Mouse (Mus musculus): Measurements from ENCODE around the gene Lrguk. TPM values are rescaled to one million over a fixed set of nuclear protein-coding genes. Genes with fewer than 3 reads are reported as not detected.

Gene Lrguk
- polyA plus RNA-seq, 1 experiment from 2014 or later: 0.23 TPM

DNA sequence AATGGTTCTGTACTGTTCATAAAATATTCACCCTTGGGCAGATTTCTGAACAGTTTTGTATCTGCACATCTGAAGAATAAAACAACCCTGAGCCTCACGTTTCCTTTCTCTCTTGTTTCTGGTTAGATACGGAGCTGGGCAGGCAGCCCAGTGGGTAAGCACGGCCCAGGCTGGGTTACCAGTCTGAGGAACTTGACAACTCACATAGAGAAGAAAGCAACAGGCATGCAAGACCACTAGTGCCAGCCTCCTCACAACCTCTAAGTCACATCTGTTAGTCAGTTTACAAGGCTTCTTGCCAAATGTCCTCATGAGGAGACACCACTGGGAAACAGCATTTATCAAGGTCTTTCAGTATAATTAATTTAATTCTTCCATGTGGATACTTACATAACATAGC is 139.6 kb downstream of the Lrguk start:
- Histone ChIP-seq H3K4me3 (ENCODE audit: inconsistent target) (no peak overlapping the region), H3K36me3 (ENCODE audit: inconsistent target) (peaks cover 61% of the 10 kb centered on the region), H3K79me2 (ENCODE audit: inconsistent target) (peaks cover 28% of the 10 kb centered on the region), H3K27ac (no peak overlapping the region)
- WGBS (ENCODE audit: missing documents): 43% methylated on average over 3 of the region's 3 CpGs

DNA sequence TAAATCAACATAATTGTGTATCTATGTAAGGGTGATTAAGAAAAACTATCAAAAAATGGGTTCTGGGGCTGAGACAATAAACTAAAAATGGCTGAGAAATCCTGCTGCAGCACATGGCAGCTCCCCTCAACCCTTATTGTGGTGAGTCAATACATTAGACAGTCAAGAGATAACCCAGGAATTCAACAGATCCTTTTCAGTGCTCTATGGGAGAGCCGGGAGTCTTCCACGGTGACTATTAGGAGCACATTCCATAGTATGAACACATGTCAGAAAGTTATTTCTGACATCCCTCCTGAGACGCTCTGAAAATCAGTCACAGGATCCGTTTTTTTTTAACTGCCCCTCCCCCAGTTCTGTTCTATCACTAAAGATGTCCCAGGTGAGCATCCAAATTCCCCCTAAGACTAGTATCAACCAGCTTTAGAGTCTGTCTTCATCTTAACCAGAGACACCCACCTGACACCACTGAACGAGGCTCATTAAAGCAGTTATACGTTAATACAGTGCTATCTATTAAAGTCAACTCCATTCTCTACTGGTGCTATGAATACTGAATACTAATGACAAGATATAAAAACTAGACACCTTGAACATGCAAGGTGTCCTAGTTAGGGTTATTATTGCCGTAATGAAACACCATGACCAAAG is 141.7 kb downstream of the Lrguk start:
- H3K27ac ChIP-seq: no peak overlapping the region
- H3K79me2 ChIP-seq (ENCODE audit: inconsistent target): peaks cover 50% of the 10 kb centered on the region
- WGBS (ENCODE audit: missing documents): 95% methylated on average over 7 of the region's 7 CpGs
- peaks cover 46% of the 10 kb centered on the region for H3K36me3 ChIP-seq (ENCODE audit: inconsistent target)
- no peak overlapping the region for H3K4me3 ChIP-seq (ENCODE audit: inconsistent target)

DNA sequence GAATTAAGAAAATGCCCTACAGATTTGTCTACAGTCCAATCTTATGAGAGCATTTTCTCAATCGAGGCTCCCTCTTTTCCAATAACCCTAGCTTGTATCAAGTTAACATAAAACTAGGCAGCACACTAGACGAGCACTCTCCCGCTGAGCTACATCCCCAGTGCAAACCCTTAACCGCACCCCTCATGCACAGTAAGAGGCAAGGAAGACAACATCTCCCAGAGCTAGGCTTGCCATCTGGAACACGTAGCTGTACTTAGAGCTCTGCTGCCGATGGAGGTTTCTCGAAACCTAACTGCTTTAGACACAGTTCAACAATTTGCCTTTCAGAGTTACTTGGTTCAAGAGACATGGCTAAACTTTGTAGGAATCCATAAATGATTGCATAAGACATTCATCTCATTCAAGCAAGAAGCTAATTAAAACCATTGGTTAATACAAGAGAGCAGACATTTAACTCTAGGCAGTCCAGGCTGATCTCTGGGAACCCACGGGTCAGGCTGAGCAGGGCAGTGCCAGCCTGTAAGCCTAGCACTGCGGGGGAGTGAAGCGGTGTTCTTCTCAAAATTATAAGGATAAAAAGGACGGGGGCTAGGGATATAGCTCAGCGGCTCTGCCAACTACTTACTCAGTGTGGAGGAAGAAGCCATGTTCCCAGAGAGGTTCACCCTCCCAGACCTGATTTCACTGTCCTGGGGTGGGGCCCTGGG is 142.7 kb downstream of the Lrguk start:
- no peak overlapping the region for H3K4me3 ChIP-seq (ENCODE audit: inconsistent target)
- H3K27ac ChIP-seq: no peak overlapping the region
- H3K36me3 ChIP-seq (ENCODE audit: inconsistent target): peaks cover 36% of the 10 kb centered on the region
- WGBS (ENCODE audit: missing documents): 94% methylated on average over 12 of the region's 12 CpGs
- peaks cover 56% of the 10 kb centered on the region for H3K79me2 ChIP-seq (ENCODE audit: inconsistent target)

DNA sequence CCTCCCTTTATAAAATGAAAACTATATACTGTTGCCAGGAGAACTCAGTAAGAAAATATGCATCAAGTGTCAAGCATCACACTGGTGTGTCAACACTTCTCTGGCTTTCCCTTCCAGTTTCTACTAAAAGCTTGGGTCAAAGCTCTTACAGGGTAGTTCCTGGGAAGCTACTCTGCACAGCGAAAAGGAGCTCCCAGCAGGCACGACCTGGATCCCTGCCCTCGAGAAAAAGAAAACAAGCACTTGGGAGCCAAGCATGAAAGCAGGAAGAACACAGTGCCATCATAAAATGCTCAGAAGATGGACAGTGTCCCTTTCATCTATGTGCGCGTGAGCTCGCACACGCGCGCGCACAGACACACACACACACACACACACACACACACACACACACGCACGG is 144.0 kb downstream of the Lrguk start:
- 93% methylated on average over 10 of the region's 12 CpGs for WGBS (ENCODE audit: missing documents)
- Histone ChIP-seq H3K36me3 (ENCODE audit: inconsistent target) (peaks cover 24% of the 10 kb centered on the region; the same call in 1 of the 2 replicates), H3K27ac (no peak overlapping the region), H3K79me2 (ENCODE audit: inconsistent target) (peaks cover 56% of the 10 kb centered on the region), H3K4me3 (ENCODE audit: inconsistent target) (no peak overlapping the region)

DNA sequence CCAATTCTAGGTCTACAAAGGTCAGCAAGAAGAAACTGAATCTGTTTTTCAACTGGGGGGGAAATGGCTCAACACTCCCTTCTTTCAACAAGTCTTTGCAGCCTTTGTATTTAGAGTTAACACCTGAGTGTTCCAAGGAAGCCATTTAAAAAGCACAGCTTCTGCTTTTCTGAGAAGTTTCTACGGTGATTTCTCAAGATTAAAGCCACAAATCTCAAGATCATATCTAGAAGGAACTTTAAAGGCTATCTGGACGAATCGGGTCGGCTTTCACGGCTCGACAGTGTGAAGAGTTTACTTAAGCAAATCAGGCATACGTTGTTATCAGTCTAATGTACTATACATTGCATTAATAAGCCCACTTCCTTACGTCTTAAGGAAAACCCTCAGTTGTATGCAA is 145.5 kb downstream of the Lrguk start:
- Histone ChIP-seq H3K4me3 (ENCODE audit: inconsistent target) (no peak overlapping the region), H3K36me3 (ENCODE audit: inconsistent target) (peaks cover 9% of the 10 kb centered on the region; the same call in 1 of the 2 replicates), H3K27ac (no peak overlapping the region), H3K79me2 (ENCODE audit: inconsistent target) (peaks cover 56% of the 10 kb centered on the region)
- WGBS (ENCODE audit: missing documents): 19% methylated on average over 8 of the region's 8 CpGs

DNA sequence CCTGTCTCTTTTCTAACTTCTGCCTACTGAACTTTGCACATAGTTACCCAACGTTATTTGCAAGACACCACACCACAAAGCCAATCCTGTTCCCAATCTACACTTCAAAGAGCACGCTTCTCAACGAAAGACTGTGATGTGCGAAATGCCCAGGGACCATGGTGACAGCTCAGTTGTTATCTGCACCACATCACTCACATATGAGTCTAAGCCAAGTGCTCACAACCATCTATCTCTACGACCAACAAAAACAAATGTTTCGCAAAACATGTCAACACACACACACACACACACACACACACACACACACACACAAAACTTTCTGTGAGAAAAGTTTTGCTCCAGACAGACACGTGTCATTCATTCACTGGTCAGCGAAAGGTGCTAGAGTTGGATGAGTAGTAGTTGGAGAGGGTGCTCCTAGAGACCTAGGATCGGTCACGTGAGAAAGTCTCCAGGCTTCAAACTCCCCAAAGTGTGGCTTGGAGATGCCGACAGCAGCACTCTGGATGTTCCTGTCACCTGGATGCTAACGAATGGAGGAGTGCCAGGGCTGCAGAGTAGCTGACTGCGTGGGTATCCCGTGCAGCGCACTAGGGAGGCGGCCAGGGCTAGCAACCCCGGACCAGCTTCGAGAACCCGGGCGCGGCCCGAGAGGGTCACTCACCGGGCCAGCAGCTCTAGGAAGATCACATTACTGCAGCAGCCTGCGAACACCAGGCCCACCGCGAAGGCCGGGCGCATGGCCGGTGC is 147.0 kb downstream of the Lrguk start:
- peaks cover 53% of the 10 kb centered on the region for H3K79me2 ChIP-seq (ENCODE audit: inconsistent target)
- H3K27ac ChIP-seq: peak overlapping the region; percentile 36; the same call in 1 of the 2 replicates
- under 1% methylated on average over 28 of the region's 29 CpGs for WGBS (ENCODE audit: missing documents)
- H3K36me3 ChIP-seq (ENCODE audit: inconsistent target): 0 out of 2 replicates have a peak, but pooled peaks cover 8% of the 10 kb centered on the region
- peak overlapping the region; percentile 78 for H3K4me3 ChIP-seq (ENCODE audit: inconsistent target)

DNA sequence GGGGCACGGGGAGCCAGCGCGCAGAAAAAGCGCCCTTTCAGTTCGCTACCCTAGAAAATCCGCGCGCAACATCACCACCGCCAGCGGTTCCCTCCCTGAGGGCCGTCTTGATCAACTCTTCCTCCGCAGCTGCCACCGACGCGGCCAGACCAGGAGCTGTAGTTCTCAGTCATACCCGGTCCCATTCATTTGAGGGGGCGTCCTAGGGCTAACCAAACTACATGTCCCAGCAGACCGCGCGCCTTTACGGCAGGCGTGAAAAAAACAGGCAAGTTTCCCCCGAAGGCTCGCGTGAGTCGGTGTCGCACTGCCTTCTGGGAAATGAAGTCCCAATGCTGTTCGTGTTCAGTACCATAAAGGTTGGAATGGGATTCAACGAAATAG is 147.6 kb downstream of the Lrguk start, which contains the start of gene Slc35b4:
Slc35b4 (minus strand) TSS at position 248 of the 384 bp plus-strand sequence.
- WGBS (ENCODE audit: missing documents): 0% methylated on average over 29 of the region's 29 CpGs
- 0 out of 2 replicates have a peak, but pooled peaks cover 6% of the 10 kb centered on the region for H3K36me3 ChIP-seq (ENCODE audit: inconsistent target)

DNA sequence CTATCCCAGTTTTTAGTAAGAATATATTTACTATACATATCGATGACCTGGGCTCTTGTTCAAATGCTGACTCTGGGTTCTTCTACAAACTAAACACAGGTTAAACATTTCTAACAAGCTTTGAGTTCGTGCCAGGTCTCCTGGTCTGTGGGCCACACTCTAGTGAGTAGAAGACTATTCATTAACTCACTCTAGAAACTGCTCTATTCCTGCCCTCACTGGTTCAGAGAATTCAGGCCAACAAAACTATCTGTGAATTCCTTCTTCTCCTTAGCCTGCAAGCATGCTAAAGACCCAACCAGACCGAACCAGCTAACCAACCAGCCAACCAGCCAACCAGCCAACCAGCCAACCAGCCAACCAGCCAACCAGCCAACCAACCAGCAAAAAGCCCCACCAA is 149.8 kb downstream of the Lrguk start:
- H3K36me3 ChIP-seq (ENCODE audit: inconsistent target): no peaks in the 10 kb centered on the region
- no peak overlapping the region for H3K27ac ChIP-seq
- peaks cover 25% of the 10 kb centered on the region for H3K79me2 ChIP-seq (ENCODE audit: inconsistent target)
- 90% methylated on average over 3 of the region's 3 CpGs for WGBS (ENCODE audit: missing documents)
- no peak overlapping the region for H3K4me3 ChIP-seq (ENCODE audit: inconsistent target)

More for the DNA sequence above, 147.6 kb downstream of the Lrguk start, which contains the start of gene Slc35b4:
- peak within 1 kb of the TSS; percentile 36; the same call in 1 of the 2 replicates for H3K27ac ChIP-seq
- H3K79me2 ChIP-seq (ENCODE audit: inconsistent target): peaks cover 47% of the 10 kb centered on the region
- H3K4me3 ChIP-seq (ENCODE audit: inconsistent target): peak within 1 kb of the TSS; percentile 78

DNA sequence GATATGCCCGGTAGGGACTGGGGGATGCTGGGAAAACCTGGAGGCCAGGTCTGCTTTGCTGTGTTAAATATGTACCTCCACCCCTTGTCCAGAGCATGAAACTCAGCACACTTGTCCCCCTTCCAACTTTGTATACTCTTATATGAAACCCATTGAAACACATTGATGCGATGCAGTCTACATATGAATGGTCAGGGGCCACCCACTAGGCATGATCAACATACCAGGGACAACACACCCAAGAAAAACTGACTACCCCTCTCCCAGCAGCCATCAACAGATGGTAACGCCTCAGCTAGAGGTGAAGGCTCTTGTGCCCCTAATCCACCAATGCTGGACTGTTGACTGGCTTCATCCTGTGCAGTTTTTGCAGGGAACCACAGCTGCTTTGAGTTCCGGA is 150.7 kb downstream of the Lrguk start:
- no peaks in the 10 kb centered on the region for H3K36me3 ChIP-seq (ENCODE audit: inconsistent target)
- H3K4me3 ChIP-seq (ENCODE audit: inconsistent target): no peak overlapping the region
- H3K79me2 ChIP-seq (ENCODE audit: inconsistent target): peaks cover 16% of the 10 kb centered on the region
- H3K27ac ChIP-seq: no peak overlapping the region
- WGBS (ENCODE audit: missing documents): 96% methylated on average over 4 of the region's 4 CpGs

DNA sequence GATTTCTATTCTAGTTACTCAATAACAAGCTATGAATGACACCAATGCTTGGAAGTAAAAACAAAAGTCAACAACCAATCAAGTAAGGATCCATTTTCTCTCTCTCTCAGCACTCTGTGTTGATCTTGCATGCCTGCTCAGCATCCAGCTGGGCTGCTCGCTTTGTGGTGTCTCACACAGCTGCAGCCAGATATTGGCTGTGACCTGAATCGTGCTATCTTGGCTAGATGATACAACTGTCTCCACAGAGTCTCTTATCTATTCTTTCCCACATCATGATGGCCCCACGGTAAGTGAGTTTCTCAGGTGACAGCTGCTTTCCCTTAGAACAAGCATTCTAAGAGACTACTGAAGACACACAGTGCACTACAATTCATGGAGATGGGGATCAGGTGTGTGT is 152.7 kb downstream of the Lrguk start:
- H3K27ac ChIP-seq: no peak overlapping the region
- no peaks in the 10 kb centered on the region for H3K36me3 ChIP-seq (ENCODE audit: inconsistent target)
- H3K79me2 ChIP-seq (ENCODE audit: inconsistent target): no peaks in the 10 kb centered on the region
- H3K4me3 ChIP-seq (ENCODE audit: inconsistent target): no peak overlapping the region
- 92% methylated on average over 3 of the region's 3 CpGs for WGBS (ENCODE audit: missing documents)

DNA sequence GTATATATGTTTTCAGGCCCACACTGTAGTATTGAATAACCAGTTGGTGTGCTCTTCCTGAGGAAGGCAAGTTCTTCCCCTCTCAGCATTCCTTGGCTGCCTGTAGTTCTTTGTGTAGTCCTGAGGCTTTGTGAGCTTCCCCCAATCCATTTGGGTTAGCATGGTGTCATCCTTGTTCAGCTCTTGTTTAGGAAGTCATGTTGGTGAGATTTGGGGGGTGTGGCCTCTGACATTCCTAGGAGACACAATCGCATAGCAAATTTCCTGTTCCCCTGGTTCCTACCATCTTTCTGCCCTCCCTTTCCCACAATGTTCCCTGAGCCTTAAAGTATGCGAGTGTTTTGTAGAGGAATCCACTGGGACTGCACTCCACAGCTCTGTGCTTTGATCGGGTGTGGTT is 154.1 kb downstream of the Lrguk start:
- H3K79me2 ChIP-seq (ENCODE audit: inconsistent target): no peaks in the 10 kb centered on the region
- no peaks in the 10 kb centered on the region for H3K36me3 ChIP-seq (ENCODE audit: inconsistent target)
- 73% methylated on average over 3 of the region's 3 CpGs for WGBS (ENCODE audit: missing documents)
- no peak overlapping the region for H3K4me3 ChIP-seq (ENCODE audit: inconsistent target)
- no peak overlapping the region for H3K27ac ChIP-seq

Other genes with a start within 250 kb of the Lrguk start
- gene Slc35b4, start 147.7 kb downstream of the Lrguk start, polyA plus RNA-seq (2018): 32.1 to 39.4 TPM (median 37.6 TPM) in 3 replicates

Data from macrophage (primary cell).